Mouse (Mus musculus) spleen, postnatal 0 days (tissue): ENCODE data around the gene Nup133. TPM values are rescaled to one million over a fixed set of nuclear protein-coding genes. Genes with fewer than 3 reads are reported as not detected.

ENCODE experiments used
- polyA plus RNA-seq: library from polyadenylated mRNA; unstranded; fragments of >200 nt; fragmentation: Nextera tagmentation; extraction: Ambion mirVana; gene quantifications from 2 replicates; pipeline ENCODE4 v1.2.1, GENCODE M21; 2015

The Nup133 gene
- 23.6 and 23.9 TPM in 2 replicates for polyA plus RNA-seq

DNA sequence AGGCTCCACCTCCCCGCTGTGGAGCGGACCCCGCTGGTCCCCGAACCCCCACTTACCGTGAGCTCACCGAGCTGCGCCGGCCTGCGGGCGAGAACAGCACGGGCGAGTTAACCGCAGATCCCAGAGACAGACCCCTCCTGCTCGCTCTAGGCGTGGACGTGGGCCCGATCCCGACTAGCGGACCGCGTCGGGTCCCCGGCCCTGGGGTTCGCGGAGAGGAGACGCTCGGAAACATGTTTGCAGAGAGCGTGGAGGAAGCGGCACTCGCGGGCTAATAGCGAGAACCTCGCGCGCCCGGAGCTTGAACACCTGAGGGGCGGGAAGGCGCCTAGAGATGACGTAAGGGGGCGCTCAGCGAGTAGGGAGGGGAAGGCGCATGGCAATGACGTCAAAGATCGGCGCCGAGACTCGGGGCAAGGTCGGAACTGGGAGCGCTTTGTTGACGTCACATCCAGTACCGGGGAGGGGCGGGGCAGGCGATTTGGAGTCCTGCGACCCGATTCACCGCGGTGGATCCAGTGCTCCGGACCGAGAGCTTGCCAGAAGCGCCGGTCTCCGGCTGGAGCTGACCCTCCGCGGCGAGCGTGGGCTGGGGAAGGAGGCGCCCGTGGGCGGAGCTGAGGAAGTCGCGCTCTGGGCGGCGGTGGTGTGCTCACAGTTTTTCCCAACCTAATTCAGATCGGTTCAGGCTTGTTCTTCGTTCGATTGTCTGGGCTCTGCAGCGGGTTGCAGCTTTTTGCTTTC, at the start of gene Nup133:
Gene Nup133 (minus strand): TSS at position 324 of the 744 bp plus-strand sequence.

GRCm38 (mm10) chr8:123982826-123983400, 33.8 kb upstream of the Nup133 start, which contains the start of gene Abcb10:
TSS of gene Abcb10 (minus strand) at chr8:123983122.

GRCm38 (mm10) chr8:123894502-123895097, 54.5 kb downstream of the Nup133 start, which contains the start of gene Acta1:
TSS of gene Acta1 (minus strand) at chr8:123894751.

GRCm38 (mm10) chr8:123859648-123860259, 89.3 kb downstream of the Nup133 start, which contains the start of gene Ccsap:
TSS of gene Ccsap (minus strand) at chr8:123860209.

Other genes with a start within 250 kb of the Nup133 start
- 46.9 and 47.4 TPM in 2 replicates for gene Rab4a, start 143.3 kb downstream of the Nup133 start, polyA plus RNA-seq
- 3.7 and 4.5 TPM in 2 replicates for gene Ccsap, start 89.1 kb downstream of the Nup133 start, polyA plus RNA-seq
- 2.9 and 4.4 TPM in 2 replicates for gene Acta1, start 54.5 kb downstream of the Nup133 start, polyA plus RNA-seq
- gene Abcb10, start 33.9 kb upstream of the Nup133 start, polyA plus RNA-seq = 114 and 131 TPM in 2 replicates
- gene Taf5l, start 72.1 kb upstream of the Nup133 start, polyA plus RNA-seq = 27.7 and 27.8 TPM in 2 replicates
- 2.2 and 2.3 TPM in 2 replicates for gene Urb2, start 72.2 kb upstream of the Nup133 start, polyA plus RNA-seq